Mouse (Mus musculus) forebrain, embryonic 10.5 days (tissue): Measurements from ENCODE around the gene Rftn2. TPM values are rescaled to one million over a fixed set of nuclear protein-coding genes. Genes with fewer than 3 reads are reported as not detected.

Source experiments
- DNase-seq: peaks from one replicate; pipeline ENCODE4 v3.0.0-alpha.2; 2017; ENCODE audit warnings: low spot score; ENCODE audit errors: extremely low spot score
- H3K27ac ChIP-seq: fragments of 300-500 bp; sonication (generic); 2 replicates; pipeline ENCODE4 v1.5.1; 2016; ENCODE audit warnings: mild to moderate bottlenecking
- H3K27me3 ChIP-seq: fragments of 300-500 bp; sonication (generic); 2 replicates; pipeline ENCODE4 v1.6.1; 2016; ENCODE audit warnings: mild to moderate bottlenecking; ENCODE audit not compliant: poor library complexity, severe bottlenecking
- H3K36me3 ChIP-seq: fragments of 300-500 bp; sonication (generic); replicated peaks from 2 replicates; pipeline ENCODE4 v1.6.1; 2016; ENCODE audit warnings: mild to moderate bottlenecking, moderate library complexity
- H3K4me1 ChIP-seq: fragments of 300-500 bp; sonication (generic); 2 replicates; pipeline ENCODE4 v1.6.1; 2016
- H3K4me3 ChIP-seq: fragments of 300-500 bp; sonication (generic); 2 replicates; pipeline ENCODE4 v1.5.1; 2016; ENCODE audit warnings: mild to moderate bottlenecking, moderate library complexity
- H3K9me3 ChIP-seq: fragments of 300-500 bp; sonication (generic); 2 replicates; pipeline ENCODE4 v1.6.1; 2016; ENCODE audit warnings: mild to moderate bottlenecking, moderate library complexity
- WGBS: fragments of 180-500 bp; shearing (Covaris S2); methylation state at CpG from one replicate; pipeline ENCODE4 v1.1.7; 2016; 5-methylcytosine and 5-hydroxymethylcytosine counted together
- polyA plus RNA-seq: library from polyadenylated mRNA; unstranded; fragments of >200 nt; fragmentation: Nextera tagmentation; extraction: Ambion mirVana; gene quantifications from 2 replicates; pipeline ENCODE4 v1.2.1, GENCODE M21; 2016

Rftn2 gene
- polyA plus RNA-seq, 1 experiment from 2014 or later, result 6.2 TPM

DNA sequence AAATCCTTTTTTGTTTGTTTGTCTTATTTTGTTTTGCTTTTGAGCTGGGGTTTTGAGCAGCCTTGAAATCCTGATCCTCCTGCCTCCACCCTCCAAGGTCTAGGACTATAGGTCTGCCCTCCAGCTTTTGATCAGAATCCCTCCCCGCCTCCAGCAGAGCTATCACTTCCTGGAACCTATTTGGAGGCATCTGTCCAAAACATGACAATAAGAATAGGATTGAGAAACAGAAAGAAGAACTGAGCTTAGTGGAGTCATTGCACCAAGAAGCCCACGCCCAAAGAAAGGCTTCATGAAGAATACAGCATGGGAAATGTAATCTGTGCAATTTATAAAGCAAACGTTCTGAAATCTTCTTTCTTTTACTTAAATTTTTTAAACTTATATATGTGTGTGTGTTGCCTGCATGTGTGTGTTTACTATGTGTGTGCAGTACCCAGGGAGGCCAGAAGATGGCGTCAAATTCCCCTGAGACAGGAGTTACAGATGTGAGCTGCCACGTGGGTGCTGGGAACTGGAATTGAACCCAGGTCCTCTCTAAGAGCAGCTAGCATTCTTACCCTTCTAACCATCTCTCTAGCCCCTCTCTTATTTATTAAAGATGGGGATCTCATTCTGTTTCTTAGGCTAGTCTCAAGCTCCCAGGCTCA lies 46.5 kb downstream of the Rftn2 start:
- Histone ChIP-seq H3K36me3 (peaks cover 11% of the 10 kb centered on the region), H3K4me3 (no peak overlapping the region), H3K27ac (no peak overlapping the region), H3K27me3 (no peaks in the 10 kb centered on the region), H3K9me3 (peaks cover 12% of the 10 kb centered on the region), H3K4me1 (no peaks in the 10 kb centered on the region)
- DNase-seq, result no peak
- 84% methylated on average over 5 of the region's 5 CpGs for WGBS

DNA sequence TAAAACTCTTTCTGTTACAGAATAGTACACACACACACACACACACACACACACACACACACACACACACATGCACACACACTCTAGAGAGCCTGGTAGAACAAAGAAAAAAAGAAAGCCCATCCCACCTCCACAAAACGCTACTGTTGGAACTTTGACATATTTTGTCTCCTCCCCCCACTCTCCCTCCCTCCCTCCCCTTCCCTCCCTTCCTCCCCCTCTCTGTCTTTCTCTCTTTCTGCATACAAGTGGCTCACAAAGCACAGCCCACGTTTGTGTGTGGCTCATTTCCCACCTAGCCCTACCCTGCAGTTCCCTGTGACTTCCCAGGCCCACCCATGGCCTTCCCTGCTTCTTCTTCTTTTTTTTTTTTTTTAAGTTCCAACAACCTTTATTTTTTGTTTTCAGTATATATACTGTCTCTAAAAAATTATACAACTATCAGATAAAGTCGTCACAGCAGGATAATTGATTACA lies 52.0 kb downstream of the Rftn2 start:
- DNase-seq, result no peak
- H3K27ac ChIP-seq, result no peak overlapping the region
- H3K9me3 ChIP-seq, result no peaks in the 10 kb centered on the region; the same call in 1 of the 2 replicates
- H3K36me3 ChIP-seq, result no peaks in the 10 kb centered on the region
- no peak overlapping the region for H3K4me3 ChIP-seq
- no peaks in the 10 kb centered on the region for H3K27me3 ChIP-seq
- WGBS, result 38% methylated on average over 3 of the region's 3 CpGs
- 0 out of 2 replicates have a peak, but pooled peaks cover 3% of the 10 kb centered on the region for H3K4me1 ChIP-seq

GRCm38 (mm10) chr1:55173720-55174557 lies 52.6 kb downstream of the Rftn2 start:
- no peak overlapping the region for H3K27ac ChIP-seq
- H3K4me3 ChIP-seq, result no peak overlapping the region
- H3K36me3 ChIP-seq, result peaks cover 4% of the 10 kb centered on the region; the same call in 1 of the 2 replicates
- no peaks in the 10 kb centered on the region for H3K27me3 ChIP-seq
- H3K9me3 ChIP-seq, result peaks cover 5% of the 10 kb centered on the region
- H3K4me1 ChIP-seq, result 0 out of 2 replicates have a peak, but pooled peaks cover 3% of the 10 kb centered on the region
- no peak for DNase-seq
- 91% methylated on average over 10 of the region's 10 CpGs for WGBS

- H3K27me3 ChIP-seq, result no peaks in the 10 kb centered on the region
- H3K9me3 ChIP-seq, result peaks cover 13% of the 10 kb centered on the region
- H3K36me3 ChIP-seq, result peaks cover 8% of the 10 kb centered on the region
- no peak for DNase-seq
- H3K4me3 ChIP-seq, result peak overlapping the region; percentile 30
- 0 out of 2 replicates have a peak, but pooled peaks cover 3% of the 10 kb centered on the region for H3K4me1 ChIP-seq
- peak overlapping the region; percentile 58 for H3K27ac ChIP-seq
- 65% methylated on average over 22 of the region's 22 CpGs for WGBS
Measured at GRCm38 (mm10) chr1:55171361-55172325, 54.9 kb downstream of the Rftn2 start.

GRCm38 (mm10) chr1:55168591-55168990 lies 58.0 kb downstream of the Rftn2 start:
- Histone ChIP-seq H3K36me3 (peaks cover 8% of the 10 kb centered on the region), H3K4me1 (0 out of 2 replicates have a peak, but pooled peaks cover 3% of the 10 kb centered on the region), H3K27me3 (no peaks in the 10 kb centered on the region), H3K4me3 (no peak overlapping the region), H3K9me3 (peaks cover 13% of the 10 kb centered on the region), H3K27ac (no peak overlapping the region)
- WGBS, result 92% methylated on average over 4 of the region's 4 CpGs
- DNase-seq, result no peak

DNA sequence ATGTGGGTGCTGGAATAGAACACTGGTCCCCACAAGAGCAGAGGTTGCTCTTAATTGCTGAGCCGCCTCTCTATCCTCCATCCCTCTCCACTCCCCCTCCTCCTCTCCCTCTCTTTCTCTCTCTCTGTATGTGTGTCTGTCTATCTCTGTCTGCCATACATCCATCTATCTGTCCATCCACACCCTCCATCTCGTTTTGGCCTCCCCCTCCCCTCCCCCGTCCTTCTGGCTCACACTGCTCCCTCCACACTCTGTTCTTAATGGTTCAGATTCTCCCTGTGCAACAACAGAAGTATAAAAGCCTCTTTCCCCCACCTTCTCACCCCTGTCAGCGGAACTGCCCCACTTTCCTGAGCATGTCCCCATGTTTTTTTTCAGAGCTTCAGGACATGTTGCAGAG lies 59.0 kb downstream of the Rftn2 start:
- WGBS, result 79% methylated on average over 4 of the region's 4 CpGs
- Histone ChIP-seq H3K9me3 (peaks cover 13% of the 10 kb centered on the region), H3K4me1 (0 out of 2 replicates have a peak, but pooled peaks cover 3% of the 10 kb centered on the region), H3K27ac (no peak overlapping the region), H3K36me3 (peaks cover 8% of the 10 kb centered on the region), H3K27me3 (no peaks in the 10 kb centered on the region), H3K4me3 (no peak overlapping the region)
- DNase-seq, result no peak

GRCm38 (mm10) chr1:55164005-55164404 lies 62.6 kb downstream of the Rftn2 start:
- peak; percentile 9 for DNase-seq
- Histone ChIP-seq H3K4me3 (no peak overlapping the region), H3K4me1 (no peaks in the 10 kb centered on the region), H3K27ac (no peak overlapping the region), H3K27me3 (no peaks in the 10 kb centered on the region), H3K9me3 (peaks cover 9% of the 10 kb centered on the region), H3K36me3 (peaks cover 4% of the 10 kb centered on the region)
- WGBS, result 61% methylated on average over 5 of the region's 5 CpGs

- WGBS, result 68% methylated on average over 5 of the region's 5 CpGs
- Histone ChIP-seq H3K4me3 (no peak overlapping the region), H3K9me3 (no peaks in the 10 kb centered on the region), H3K27me3 (no peaks in the 10 kb centered on the region), H3K36me3 (peaks cover 9% of the 10 kb centered on the region), H3K27ac (no peak overlapping the region), H3K4me1 (no peaks in the 10 kb centered on the region)
- DNase-seq, result peak; percentile 2
Measured at GRCm38 (mm10) chr1:55162781-55163180, 63.8 kb downstream of the Rftn2 start.

- Histone ChIP-seq H3K27me3 (no peaks in the 10 kb centered on the region), H3K27ac (no peak overlapping the region), H3K4me1 (no peaks in the 10 kb centered on the region), H3K9me3 (no peaks in the 10 kb centered on the region), H3K36me3 (peaks cover 18% of the 10 kb centered on the region), H3K4me3 (no peak overlapping the region)
- WGBS, result 69% methylated on average over 7 of the region's 7 CpGs
- DNase-seq, result peak; percentile 16
Measured at GRCm38 (mm10) chr1:55161895-55162294, 64.7 kb downstream of the Rftn2 start.

DNA sequence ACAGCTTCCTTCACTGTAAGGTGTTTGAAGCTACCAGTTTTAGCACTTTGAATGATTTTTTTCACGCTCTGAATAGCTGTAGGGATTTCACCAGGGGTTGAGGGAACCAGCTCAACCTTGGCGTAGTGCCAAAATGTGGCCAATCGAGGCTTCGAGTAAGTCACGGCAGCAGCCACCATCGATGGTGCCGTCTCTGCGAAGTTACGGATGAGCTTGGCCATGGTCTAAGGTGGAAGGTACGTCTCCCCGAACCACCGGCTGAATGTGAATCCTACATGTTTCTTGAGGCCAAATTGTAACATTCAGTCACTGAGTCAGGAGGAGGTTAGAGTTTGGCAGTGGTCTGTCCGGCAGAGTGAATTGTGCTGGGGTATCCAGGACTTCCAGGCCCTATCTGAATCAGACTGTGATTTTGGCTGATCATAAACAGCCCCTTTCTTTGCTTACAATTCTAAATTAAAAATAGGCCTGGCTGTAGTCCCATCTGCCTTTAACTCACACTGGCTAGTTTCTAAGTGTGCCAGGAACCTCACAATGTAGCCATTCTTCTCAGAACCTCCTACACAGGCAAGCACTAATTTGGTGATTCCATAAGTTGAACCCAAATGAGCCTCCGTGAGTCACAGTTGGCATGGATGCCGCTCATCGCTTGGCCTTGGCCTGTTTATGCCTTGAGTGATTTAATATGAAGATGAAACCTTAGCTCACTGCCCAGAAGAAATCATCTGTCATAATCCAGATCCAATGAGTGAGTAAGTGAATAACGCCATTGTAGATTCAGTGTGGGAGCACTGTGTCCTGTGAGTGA lies 65.5 kb downstream of the Rftn2 start:
- 96% methylated on average over 17 of the region's 17 CpGs for WGBS
- peak; percentile 10 for DNase-seq
- Histone ChIP-seq H3K4me3 (no peak overlapping the region), H3K9me3 (no peaks in the 10 kb centered on the region), H3K27ac (no peak overlapping the region), H3K4me1 (no peaks in the 10 kb centered on the region), H3K36me3 (peaks cover 27% of the 10 kb centered on the region), H3K27me3 (no peaks in the 10 kb centered on the region)

DNA sequence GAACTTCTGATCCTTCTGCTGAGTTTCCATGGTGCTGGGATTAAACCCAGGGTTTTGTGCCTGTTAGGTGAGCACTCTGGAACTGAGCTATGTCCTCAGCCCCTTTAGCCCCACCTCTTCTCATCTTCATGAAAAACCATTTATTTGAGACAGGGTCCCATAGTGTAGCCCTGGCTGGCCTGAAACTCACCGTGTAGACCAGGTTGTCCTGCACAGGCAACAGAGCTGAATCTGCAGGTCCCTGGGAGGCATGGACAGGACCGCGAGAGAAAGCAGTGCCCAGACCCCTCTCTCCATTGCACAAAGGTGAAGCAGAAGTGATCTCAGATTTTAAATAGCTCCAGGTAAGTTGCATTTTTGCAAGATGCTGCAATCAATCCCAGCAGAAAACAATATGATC lies 66.4 kb downstream of the Rftn2 start:
- H3K4me1 ChIP-seq, result no peaks in the 10 kb centered on the region
- DNase-seq, result no peak
- H3K27ac ChIP-seq, result no peak overlapping the region
- no peaks in the 10 kb centered on the region for H3K27me3 ChIP-seq
- H3K36me3 ChIP-seq, result peaks cover 35% of the 10 kb centered on the region
- 91% methylated on average over 3 of the region's 3 CpGs for WGBS
- no peak overlapping the region for H3K4me3 ChIP-seq
- no peaks in the 10 kb centered on the region for H3K9me3 ChIP-seq
